Mouse (Mus musculus) ovary, postnatal 14 days (tissue): ENCODE data around the gene Tmem167b.
A peak's percentile ranks its signal among the peaks of the same experiment; 100 is the strongest.
"Not testable (repeated sequence)": the region's sequence is repeated elsewhere in the genome, so short reads cannot be mapped to it uniquely, and the experiment has no call there.

ENCODE experiments used
- DNase-seq: peaks from one replicate; pipeline ENCODE4 v3.0.0; 2022; ENCODE audit warnings: low spot score

Gene Tmem167b

DNA sequence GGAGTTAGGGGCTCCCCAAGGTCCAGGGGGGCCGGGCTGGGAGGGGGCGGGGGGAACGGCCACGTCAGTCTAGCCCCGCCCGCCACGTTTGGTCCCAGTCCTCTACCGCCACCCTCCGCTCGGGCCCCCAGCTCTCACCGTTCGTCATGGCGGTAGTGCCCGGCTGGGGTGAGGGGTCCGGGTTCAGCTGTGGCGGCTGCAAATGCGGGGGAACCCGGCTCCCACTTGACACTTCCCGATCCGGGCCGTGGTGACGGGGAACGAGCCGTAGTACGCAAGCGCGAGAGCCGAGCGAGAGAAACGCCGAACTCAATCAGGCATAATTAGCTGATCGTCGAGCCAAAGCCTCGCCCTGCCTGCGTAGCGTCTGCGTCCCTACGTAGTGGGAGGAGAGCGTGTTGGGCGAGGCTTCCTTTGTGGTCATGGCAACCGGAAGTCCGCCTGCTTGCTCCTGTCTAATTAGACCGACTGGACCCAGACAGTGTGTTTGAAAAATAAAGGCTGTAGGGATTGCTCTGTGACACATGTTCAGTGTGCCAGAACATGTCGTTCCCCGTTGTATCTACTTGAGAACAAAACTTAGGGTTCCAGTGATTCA, at the start of gene Tmem167b:
Gene Tmem167b (minus strand): TSS at position 334 of the 598 bp plus-strand sequence.
- peak; percentile 94 for DNase-seq

DNA sequence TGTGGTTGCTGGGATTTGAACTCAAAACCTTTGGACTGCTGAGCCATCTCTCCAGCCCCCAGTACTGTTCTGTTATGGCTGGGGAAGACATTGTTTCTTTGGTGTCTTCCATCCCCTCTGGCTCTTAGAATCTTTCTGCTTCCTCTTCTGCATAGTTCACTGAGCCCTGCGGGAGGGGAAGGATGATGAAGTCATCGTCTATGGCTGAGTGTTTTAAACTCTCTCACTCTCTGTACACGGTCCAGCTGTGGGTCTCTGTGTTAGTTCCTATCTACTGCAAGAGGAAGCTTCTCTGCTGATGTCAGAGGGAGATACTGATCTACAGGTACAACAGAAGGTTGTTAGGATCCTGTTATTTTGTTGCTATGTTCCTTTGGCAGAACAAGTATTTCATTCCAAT, 46.6 kb upstream of the Tmem167b start:
- DNase-seq = no peak

DNA sequence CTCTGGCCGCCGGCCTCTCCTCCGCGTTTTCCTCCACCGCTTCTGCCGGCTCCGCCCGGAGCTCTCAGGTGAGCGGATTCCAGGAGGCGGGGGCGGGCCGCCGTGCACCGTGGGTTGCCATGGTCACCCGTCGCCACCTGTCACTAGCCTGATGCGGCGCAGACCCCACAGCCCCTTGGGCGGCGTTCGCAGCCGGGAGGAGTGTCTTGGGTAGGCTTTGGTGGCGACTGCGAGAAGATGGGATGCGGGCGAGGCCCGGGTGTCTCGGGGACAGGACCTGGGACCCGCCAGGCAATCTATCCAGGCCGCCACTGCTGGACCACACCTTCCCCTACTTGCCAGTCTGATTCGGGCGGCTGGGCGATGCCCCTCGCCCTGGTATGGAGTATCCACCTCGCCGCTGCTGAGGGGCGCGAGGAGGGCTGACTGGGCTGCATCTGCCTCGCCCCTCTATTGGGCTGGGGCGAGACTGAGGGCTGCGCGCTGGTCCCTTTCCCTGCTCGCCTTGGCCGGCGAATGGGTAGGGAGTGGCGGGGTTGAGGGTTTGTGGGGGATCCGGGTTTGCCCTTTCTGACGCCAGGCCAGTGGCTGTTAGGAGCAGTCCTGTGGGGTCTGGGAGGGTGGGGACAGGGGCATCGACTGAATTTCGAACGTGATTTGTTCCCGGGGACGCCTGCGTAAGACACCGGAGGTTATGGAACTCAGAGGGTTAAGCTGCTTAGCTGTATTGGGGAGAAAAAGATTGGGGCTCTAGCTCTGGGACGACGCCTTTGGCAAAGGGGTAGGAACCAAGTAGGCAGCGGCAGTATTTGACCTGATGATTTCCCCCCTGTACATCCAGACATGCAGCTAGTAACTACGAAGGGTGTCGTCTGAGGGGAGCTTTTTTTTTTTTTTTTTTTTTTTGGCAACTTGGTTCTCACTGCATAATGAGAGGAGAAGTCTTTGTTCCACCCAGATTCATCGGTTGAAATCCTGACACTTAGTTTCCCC, 29.6 kb upstream of the Tmem167b start:
- DNase-seq = no peak

DNA sequence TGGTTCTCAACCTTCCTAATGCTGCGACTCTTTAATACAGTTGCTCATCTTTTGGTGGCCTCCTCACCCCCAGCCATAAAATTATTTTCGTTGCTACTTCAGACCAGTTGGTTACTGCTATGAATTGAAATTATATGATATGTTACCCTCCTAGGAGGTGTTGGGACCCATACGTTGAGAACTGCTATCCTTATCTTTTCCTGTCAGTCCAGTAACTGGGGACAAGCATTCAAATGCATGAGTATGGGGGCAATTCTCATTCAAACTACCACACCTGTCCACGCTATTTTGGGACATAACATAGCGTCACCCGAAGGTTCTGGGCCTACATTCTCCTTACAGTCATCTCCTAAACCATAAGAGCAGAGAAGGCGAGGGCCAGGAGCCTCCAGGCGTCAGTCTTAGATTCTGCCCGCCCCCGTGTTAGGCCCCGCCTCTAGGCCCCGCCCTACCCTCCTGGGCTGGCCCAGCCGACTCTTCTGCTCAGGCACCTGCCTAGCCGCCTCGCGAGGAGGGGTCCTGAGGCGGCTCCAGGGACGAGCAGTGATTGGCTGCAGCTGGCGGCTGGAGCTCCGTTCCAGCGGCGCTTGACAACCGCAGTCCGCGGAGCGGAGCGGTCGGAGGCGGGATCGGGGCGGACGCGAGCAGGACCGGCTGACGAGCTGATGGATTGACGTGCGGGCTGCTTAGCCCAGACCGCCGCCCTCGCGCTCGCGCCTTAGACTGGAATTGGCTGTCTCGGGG, 28.7 kb upstream of the Tmem167b start, which contains the start of gene Wdr47:
Gene Wdr47 (plus strand): TSS at position 494 of the 744 bp plus-strand sequence.
- DNase-seq = peak; percentile 92

DNA sequence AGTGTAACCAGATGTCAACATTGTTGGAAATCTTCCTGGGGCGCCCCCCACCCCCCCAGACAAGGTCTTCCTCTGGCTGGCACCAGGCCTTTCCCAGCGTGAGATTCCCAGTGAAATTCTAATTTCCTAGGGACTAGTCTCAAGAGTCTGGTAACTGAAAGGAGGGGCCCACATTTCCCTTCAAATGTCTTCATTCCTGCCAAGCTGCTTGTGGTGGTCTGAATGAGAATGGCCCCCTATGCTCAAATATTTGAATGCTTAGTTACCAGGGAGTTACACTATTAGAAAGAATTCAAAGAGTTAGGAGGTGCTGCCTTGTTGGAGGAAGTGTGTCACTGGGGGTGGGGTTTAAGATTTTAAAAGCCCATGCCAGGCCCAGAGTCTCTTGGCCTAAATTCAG, 26.2 kb upstream of the Tmem167b start:
- DNase-seq = no peak

- no peak for DNase-seq
These were observed 22.3 kb upstream of the Tmem167b start for GRCm38 (mm10) chr3:108584580-108584979.

GRCm38 (mm10) chr3:108574018-108574417, 11.8 kb upstream of the Tmem167b start:
- DNase-seq = no peak

GRCm38 (mm10) chr3:108572309-108573010, 10.2 kb upstream of the Tmem167b start:
- no peak for DNase-seq

- DNase-seq = peak; percentile 98
These were observed 9.4 kb upstream of the Tmem167b start, which contains the start of gene Taf13 for GRCm38 (mm10) chr3:108571443-108572294. Taf13 (plus strand) TSS chr3:108571698.

DNA sequence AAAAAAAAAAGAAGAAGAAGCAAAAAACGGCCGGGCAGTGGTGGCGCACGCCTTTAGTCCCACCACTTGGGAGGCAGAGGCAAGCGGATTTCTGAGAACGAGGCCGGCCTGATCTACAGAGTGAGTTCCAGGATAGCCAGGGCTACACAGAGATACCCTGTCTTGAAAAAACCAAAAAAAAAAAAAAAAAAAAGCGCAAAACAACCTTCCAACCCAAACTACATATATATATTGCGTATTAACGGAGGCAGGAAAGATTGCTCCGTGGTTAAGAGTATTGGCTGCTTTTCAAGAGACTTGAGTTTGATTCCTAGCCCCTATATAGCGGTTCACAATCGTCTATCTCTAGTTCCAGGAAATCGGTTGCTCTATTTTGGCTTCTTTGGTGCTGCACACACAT, 8.5 kb upstream of the Tmem167b start:
- no peak for DNase-seq

- DNase-seq = not testable (repeated sequence)
These were observed 7.4 kb upstream of the Tmem167b start for GRCm38 (mm10) chr3:108569636-108570035.

- no peak for DNase-seq
These were observed 6.0 kb upstream of the Tmem167b start for GRCm38 (mm10) chr3:108567990-108568877.

GRCm38 (mm10) chr3:108563309-108563708, 1.0 kb upstream of the Tmem167b start:
- DNase-seq = peak; percentile 63

DNA sequence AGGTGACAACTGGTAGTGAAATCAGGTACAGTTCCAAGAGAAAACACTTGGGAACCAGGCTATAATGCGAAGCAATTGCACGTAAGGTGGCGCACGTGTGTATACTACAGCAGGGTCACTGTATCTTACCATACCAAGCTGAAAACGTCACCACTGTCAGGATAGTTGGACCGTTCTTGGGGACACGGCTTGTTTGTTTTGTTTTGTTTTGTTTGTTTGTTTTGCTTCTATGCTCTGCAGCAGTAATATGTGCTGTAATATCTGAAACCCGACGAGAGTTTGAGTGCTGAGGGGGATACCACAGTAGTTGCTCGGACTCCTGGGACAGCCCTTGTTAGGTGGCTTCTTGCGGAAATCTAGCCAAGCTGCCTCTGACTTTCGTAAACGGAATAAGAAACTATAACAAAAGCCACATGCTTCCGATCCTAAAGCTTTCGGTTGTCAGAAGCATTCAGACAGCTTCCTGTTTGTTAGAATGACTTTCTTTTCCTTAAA, 558 bp upstream of the Tmem167b start:
- DNase-seq = no peak

- DNase-seq = no peak
These were observed 4.4 kb downstream of the Tmem167b start for GRCm38 (mm10) chr3:108557888-108558287.

DNA sequence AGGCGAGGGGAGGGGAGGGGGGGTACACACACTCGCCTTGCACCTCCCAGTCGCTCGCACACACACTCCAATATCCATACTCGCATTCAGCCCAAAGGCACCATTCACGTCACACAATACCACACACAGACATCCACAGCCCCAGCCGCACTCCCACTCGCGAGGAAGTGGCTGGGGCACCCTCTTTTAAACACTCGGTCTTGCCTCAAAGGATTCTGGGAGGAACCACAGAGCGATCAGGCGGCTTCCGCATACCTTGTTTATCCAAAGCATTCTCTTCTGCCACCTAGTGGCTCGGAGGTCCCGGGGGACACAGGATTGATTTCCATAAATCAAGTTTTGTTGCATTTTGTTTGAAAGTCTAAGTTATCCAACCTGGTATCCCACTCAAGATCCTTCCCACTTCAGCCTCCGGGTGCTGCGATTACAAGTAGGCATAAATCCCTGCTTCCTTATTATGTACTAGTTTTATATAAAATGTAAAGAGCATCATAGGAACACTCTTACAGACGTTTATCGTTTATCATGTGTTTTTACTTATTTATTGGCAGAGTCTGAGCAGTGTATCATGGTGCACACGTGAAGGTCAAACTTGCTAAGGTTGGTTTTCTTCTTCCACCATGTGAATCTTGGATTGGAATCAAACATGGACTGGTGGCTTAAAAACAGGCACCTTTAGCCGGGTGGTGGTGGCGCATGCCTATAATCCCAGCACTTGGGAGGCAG, 7.5 kb downstream of the Tmem167b start:
- DNase-seq = peak; percentile 91

DNA sequence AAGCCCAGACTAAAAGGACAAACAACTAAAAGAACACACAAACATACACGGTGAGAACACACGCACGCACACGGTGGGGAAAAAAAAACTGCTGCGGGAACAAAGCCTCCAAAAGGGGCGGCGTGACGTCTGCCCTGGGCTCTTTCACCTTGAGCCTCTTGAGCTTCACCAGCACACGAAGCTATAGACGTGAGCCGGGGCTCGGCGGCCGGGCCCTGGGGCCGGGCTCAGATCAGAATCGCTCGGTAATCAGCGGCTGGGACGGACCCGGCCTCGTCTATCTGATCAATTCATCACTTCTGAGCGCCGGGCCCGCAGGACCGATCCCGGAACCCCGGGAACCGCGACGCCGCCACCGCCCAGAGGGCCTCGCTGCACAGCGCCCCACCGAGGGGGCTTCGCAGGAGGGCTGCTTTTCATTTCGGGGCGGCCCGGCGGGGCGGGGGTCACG, 8.1 kb downstream of the Tmem167b start:
- peak; percentile 26 for DNase-seq

DNA sequence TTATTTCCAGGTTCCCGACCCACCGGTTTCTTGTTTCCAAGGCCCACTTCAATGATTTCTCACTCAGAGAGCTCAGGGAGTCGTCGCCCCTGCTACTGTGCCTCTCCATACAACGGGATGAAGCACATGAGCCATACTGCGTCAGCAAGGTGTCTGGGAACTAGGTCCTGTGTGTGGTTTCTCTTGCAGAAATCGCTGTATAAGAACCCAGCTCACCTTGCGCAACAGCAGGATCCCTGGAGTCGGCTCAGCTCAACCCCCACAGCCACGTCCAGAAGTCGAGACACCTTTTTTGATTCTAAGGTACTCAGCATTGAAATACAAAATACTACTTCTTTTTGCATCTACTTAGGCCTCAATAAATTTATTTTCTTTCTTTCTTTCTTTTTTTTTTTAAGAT, 20.0 kb downstream of the Tmem167b start:
- DNase-seq = no peak

DNA sequence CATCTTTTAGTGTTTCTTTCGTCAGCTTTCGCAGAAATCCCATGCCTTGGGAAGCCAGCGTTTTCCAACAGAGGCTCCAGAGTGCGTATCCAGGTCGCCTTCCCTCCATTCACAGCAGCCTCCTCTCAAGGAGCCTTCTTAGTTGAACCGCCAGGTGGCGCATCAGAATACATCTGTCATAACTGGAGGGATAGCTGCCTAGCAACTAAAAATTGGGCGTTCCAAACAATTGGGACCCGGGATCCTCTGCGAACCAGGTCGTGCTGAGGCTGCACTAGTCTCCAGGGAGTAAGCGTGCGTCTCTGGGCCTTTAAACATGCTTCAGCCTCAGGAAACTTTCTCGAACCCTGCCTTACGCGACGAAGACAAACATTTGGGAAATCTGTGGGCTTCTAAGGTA, 25.0 kb downstream of the Tmem167b start:
- peak; percentile 78 for DNase-seq
